In the genomic region with DNA sequence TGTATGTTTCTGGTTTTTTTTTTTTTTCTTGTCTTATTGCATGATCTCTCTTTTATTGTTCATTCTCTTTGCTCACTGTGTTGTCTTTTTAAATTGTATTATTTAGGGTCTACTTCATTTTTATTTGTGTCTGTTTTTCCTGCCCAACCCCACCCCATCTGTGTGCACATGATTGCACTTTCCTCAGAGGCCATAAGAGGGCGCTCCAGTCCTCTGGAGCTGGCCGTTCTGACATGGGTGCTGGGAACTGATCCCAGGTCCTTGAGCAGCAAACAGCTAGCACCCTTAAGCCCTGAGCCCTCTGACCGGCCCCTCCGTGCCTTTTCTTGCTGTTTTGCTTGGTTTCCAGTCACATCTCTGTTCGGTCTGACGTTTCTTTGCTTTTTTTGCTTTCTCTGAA, we compare ENCODE assay signal across 1 mouse cellular context.
TF ChIP-seq lines count a peak whose summit lies in the region.

No protein-coding gene starts in this region.

TF ChIP-seq in ES-E14, 5 proteins besides CTCF, POLR2A, EP300 and RAD21:
- no peak for TF ChIP-seq MAFK (IDR thresholded peaks at IDR 0.05; ENCODE audit: insufficient read depth, low read depth, low read length)
- no peak for TF ChIP-seq CHD2 (IDR thresholded peaks at IDR 0.05; ENCODE audit: low read depth, low read length)
- TF ChIP-seq HCFC1 (IDR thresholded peaks at IDR 0.05; ENCODE audit: borderline replicate concordance, insufficient read depth, low read length) = no peak
- 0 out of 2 replicates have a peak, but pooled peaks have one; percentile 14 for TF ChIP-seq ZC3H11A (IDR thresholded peaks at IDR 0.05; ENCODE audit: borderline replicate concordance, low read depth, low read length)
- 0 out of 2 replicates have a peak, but pooled peaks have one; percentile 14 for TF ChIP-seq ZNF384 (IDR thresholded peaks at IDR 0.05; ENCODE audit: low read depth, low read length)
